Mouse (Mus musculus) liver, adult (tissue): ENCODE results near the gene Stpg2.

Experiments used
- GATA4 ChIP-seq: IDR thresholded peaks from 2 replicates; pipeline ENCODE4 v1.6.1; 2014; ENCODE audit warnings: mild to moderate bottlenecking, low read length; ENCODE audit not compliant: insufficient replicate concordance

The Stpg2 gene

GRCm38 (mm10) chr3:139380494-139380893, 175.0 kb downstream of the Stpg2 start:
- TF ChIP-seq GATA4, result no peak

- no peak for TF ChIP-seq GATA4
Observed at GRCm38 (mm10) chr3:139397077-139397865, 191.8 kb downstream of the Stpg2 start.

- no peak for TF ChIP-seq GATA4
Observed at GRCm38 (mm10) chr3:139404673-139405072, 199.2 kb downstream of the Stpg2 start.

GRCm38 (mm10) chr3:139419142-139419541, 213.6 kb downstream of the Stpg2 start:
- TF ChIP-seq GATA4, result no peak

- no peak for TF ChIP-seq GATA4
Observed at GRCm38 (mm10) chr3:139442170-139442569, 236.7 kb downstream of the Stpg2 start.

GRCm38 (mm10) chr3:139495939-139496338, 290.4 kb downstream of the Stpg2 start:
- no peak for TF ChIP-seq GATA4

- no peak for TF ChIP-seq GATA4
Observed at GRCm38 (mm10) chr3:139502216-139502615, 296.7 kb downstream of the Stpg2 start.

GRCm38 (mm10) chr3:139509275-139509985, 303.9 kb downstream of the Stpg2 start:
- TF ChIP-seq GATA4, result no peak

- no peak for TF ChIP-seq GATA4
Observed at GRCm38 (mm10) chr3:139578496-139578895, 373.0 kb downstream of the Stpg2 start.

GRCm38 (mm10) chr3:139581298-139581697, 375.8 kb downstream of the Stpg2 start:
- no peak for TF ChIP-seq GATA4

- no peak for TF ChIP-seq GATA4
Observed at GRCm38 (mm10) chr3:139599508-139599907, 394.0 kb downstream of the Stpg2 start.

- TF ChIP-seq GATA4, result no peak
Observed at GRCm38 (mm10) chr3:139614641-139615040, 409.1 kb downstream of the Stpg2 start.

GRCm38 (mm10) chr3:139615791-139616190, 410.3 kb downstream of the Stpg2 start:
- TF ChIP-seq GATA4, result no peak

- no peak for TF ChIP-seq GATA4
Observed at GRCm38 (mm10) chr3:139637887-139638286, 432.4 kb downstream of the Stpg2 start.

- no peak for TF ChIP-seq GATA4
Observed at GRCm38 (mm10) chr3:139651505-139651904, 446.0 kb downstream of the Stpg2 start.

GRCm38 (mm10) chr3:139659416-139659815, 453.9 kb downstream of the Stpg2 start:
- TF ChIP-seq GATA4, result no peak
